15 mouse cellular contexts compared by ENCODE assay signal in the genomic region with DNA sequence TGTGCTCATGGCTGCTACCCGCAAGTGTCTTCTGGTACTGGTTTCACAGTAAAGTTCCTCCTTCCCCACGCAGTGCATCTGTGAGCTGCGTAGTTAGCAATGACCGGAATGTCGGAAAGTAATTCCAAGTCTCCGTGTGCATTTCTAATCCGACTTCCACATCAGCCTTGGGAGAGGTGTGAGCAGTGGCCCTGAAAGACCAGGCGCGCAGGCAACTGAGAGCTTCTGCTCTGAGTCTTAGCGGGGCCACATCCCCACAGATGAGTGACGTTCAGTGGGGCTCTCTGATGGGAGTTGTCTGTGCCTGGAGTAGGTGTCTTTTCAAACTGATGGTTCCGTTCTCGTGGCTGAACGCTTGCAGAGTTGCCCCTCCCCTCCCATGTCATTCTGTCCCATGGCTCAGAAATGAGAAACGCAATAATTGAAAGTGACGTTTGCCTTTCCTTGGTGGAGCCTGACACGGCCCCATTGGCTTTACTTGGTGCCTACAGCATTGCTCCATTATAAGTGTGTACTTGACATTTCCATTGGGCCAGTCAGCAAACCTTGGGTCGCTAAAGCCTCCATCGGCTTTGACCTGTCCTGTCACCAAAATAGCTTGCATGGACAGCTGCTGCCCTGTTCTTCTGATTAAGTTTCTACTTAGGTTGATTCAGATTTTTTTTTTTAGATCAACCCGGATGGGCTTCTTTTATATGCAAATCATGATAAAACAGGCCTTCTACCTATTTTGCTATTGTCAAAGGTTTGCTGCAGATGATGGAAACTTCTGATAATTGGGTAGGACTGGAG.
"Had no signal": no experiment of that assay in that cellular context is flagged by ENCODE, and none has a peak within 500 bp of the region (broad histone marks: within the 10 kb centered on the region; RNA-seq: fewer than 3 reads in every experiment).

No protein-coding gene starts in this region.

- H3K27me3 ChIP-seq: midbrain, embryonic 13.5 days; neural tube, embryonic 12.5 days; neural tube, embryonic 15.5 days had no signal

- DNase-seq: kidney, adult 18-20 months; kidney, adult 9 months; kidney, postnatal 14 days; kidney, postnatal 4 days; layer of hippocampus, adult 9-11 months; liver, postnatal 0 days; lung, embryonic 14.5 days; thymus, postnatal 25 days had no signal

- H3K4me2 ChIP-seq: liver, embryonic 11.5 days; lung, embryonic 14.5 days; midbrain, embryonic 13.5 days; neural tube, embryonic 12.5 days; neural tube, embryonic 15.5 days had no signal

- H3K9me3 ChIP-seq: midbrain, embryonic 13.5 days; neural tube, embryonic 12.5 days; neural tube, embryonic 15.5 days had no signal

- H3K4me3 ChIP-seq: layer of hippocampus, adult 2 months; midbrain, embryonic 13.5 days; neural tube, embryonic 12.5 days; neural tube, embryonic 15.5 days had no signal

- H3K27ac ChIP-seq: layer of hippocampus, adult 2 months; liver, embryonic 14.5 days; macrophage; midbrain, embryonic 13.5 days; neural tube, embryonic 12.5 days; neural tube, embryonic 15.5 days had no signal
